Mouse (Mus musculus): Measurements from ENCODE around the gene Med13l.

DNA sequence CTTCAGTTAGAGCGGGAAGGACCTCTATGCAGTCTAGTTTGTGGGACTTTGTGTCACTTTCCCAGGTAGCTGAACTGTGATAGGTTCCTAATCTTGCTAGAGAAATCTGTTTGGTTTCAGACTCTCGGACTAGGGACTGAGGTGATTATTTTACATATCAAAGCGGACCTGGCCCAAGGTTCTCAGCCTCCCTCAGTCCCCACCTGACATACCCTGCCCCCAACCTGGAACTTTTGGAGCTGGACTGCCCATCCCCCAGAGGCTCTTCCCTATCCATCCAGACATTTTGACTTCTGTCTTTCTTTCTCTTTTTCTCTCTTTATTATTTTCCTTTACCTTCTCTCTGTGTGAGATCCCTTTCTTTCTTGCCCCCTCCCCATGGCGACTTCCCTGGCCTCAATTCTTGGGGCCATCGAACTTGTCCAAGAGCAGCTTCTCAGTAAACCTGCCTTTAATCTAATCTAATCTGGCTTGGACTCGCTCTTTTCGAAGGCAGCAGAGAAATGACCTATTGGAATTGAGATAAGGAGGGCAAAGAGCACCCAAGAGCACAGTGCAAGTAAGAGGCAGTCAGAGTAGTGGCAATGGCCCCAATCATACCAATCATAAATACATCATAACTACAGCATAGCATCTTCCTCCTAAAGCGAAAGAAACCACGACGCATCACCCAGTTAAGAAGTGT lies 130.7 kb downstream of the Med13l start:
- no peak for TF ChIP-seq POLR2A (IDR thresholded peaks at IDR 0.05; ENCODE audit: low read depth, low read length)
- no peak for TF ChIP-seq CTCF (conservative IDR thresholded peaks at IDR 0.05; ENCODE audit: insufficient read depth, insufficient read length, low read depth, low read length)
